Mouse (Mus musculus) heart, postnatal 4 days (tissue): Measurements from ENCODE around the gene Gchfr. TPM values are rescaled to one million over a fixed set of nuclear protein-coding genes. Genes with fewer than 3 reads are reported as not detected.

Experiments
- DNase-seq: peaks from one replicate; pipeline ENCODE4 v3.0.0; 2021
- total RNA-seq, 2 experiments: library from RNA; stranded (reverse); gene quantifications; 2 replicates each; pipeline ENCODE4 v1.2.3; 2021

Gene Gchfr
- total RNA-seq, result 1 to 10 TPM; 2.2 to 2.3 TPM

- DNase-seq, result peak; percentile 71
Measured at GRCm38 (mm10) chr2:119166901-119167865, at the start of gene Gchfr. Gene Gchfr, plus strand, starts transcription at chr2:119167773.

GRCm38 (mm10) chr2:119136346-119136898, 31.2 kb upstream of the Gchfr start:
- no peak for DNase-seq

GRCm38 (mm10) chr2:119145199-119145598, 22.4 kb upstream of the Gchfr start:
- DNase-seq, result no peak

- DNase-seq, result no peak
Measured at GRCm38 (mm10) chr2:119146435-119146834, 21.1 kb upstream of the Gchfr start.

GRCm38 (mm10) chr2:119147160-119147678, 20.4 kb upstream of the Gchfr start:
- DNase-seq, result peak; percentile 49

- no peak for DNase-seq
Measured at GRCm38 (mm10) chr2:119147775-119148174, 19.8 kb upstream of the Gchfr start.

- DNase-seq, result no peak
Measured at GRCm38 (mm10) chr2:119152255-119152654, 15.3 kb upstream of the Gchfr start.

- DNase-seq, result no peak
Measured at GRCm38 (mm10) chr2:119154683-119155082, 12.9 kb upstream of the Gchfr start.

- DNase-seq, result no peak
Measured at GRCm38 (mm10) chr2:119155388-119155787, 12.2 kb upstream of the Gchfr start.

GRCm38 (mm10) chr2:119156081-119156680, 11.4 kb upstream of the Gchfr start:
- no peak for DNase-seq

- DNase-seq, result peak; percentile 95
Measured at GRCm38 (mm10) chr2:119156681-119157572, 10.6 kb upstream of the Gchfr start, which contains the start of gene Rmdn3. Gene Rmdn3, minus strand, starts transcription at chr2:119157034.

GRCm38 (mm10) chr2:119157836-119158235, 9.7 kb upstream of the Gchfr start:
- no peak for DNase-seq

- DNase-seq, result peak; percentile 51
Measured at GRCm38 (mm10) chr2:119161247-119161646, 6.3 kb upstream of the Gchfr start.

- DNase-seq, result no peak
Measured at GRCm38 (mm10) chr2:119163135-119163534, 4.4 kb upstream of the Gchfr start.

GRCm38 (mm10) chr2:119163999-119164398, 3.6 kb upstream of the Gchfr start:
- no peak for DNase-seq

- no peak for DNase-seq
Measured at GRCm38 (mm10) chr2:119165401-119165800, 2.2 kb upstream of the Gchfr start.

GRCm38 (mm10) chr2:119167866-119168256, 288 bp downstream of the Gchfr start:
- DNase-seq, result no peak

- no peak for DNase-seq
Measured at GRCm38 (mm10) chr2:119170282-119170681, 2.7 kb downstream of the Gchfr start.

- peak; percentile 43 for DNase-seq
Measured at GRCm38 (mm10) chr2:119171574-119171973, 4.0 kb downstream of the Gchfr start.

GRCm38 (mm10) chr2:119172446-119172845, 4.9 kb downstream of the Gchfr start:
- no peak for DNase-seq

GRCm38 (mm10) chr2:119172862-119173576, 5.4 kb downstream of the Gchfr start:
- DNase-seq, result peak; percentile 89
